Mouse (Mus musculus) layer of hippocampus, postnatal 36 days (tissue): ENCODE results near the gene Abhd14a. TPM values are rescaled to one million over a fixed set of nuclear protein-coding genes. Genes with fewer than 3 reads are reported as not detected.
"Not testable (repeated sequence)": the region's sequence is repeated elsewhere in the genome, so short reads cannot be mapped to it uniquely, and the experiment has no call there.

ENCODE experiments used
- DNase-seq, 2 experiments: peaks; one replicate each; pipeline ENCODE4 v3.0.0; 2022
- total RNA-seq, 2 experiments: library from RNA; stranded (reverse); gene quantifications; 2 replicates each; pipeline ENCODE4 v1.2.3; 2021

Abhd14a gene
- 10 to 100 TPM; 38.5 to 41.0 TPM for total RNA-seq

DNA sequence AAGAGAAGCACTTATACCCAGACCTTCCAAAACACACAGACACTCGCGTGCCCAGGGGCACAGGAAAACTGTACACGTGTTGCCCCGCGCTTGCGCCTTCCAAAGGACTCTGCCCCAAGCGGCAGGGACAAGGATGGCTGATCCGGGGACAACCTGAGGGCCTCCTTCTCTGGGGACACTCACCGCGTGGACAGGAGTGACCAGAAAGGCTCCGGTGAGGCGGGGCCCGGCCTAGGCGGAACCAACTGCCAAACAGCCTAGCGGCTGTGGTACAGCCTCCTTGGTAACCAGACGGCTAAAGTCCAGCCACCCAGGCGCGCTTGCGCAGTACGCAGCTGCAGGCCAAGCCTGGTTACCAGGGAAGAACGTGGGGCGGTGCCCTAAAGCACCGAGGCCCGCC, at the start of gene Abhd14a, which contains the start of gene Abhd14b:
TSS of gene Abhd14a (minus strand) at position 331 of the 400 bp plus-strand sequence.
TSS of gene Abhd14b (plus strand) at position 112 of the 400 bp plus-strand sequence.
- DNase-seq: peak; percentile 92 to 93

DNA sequence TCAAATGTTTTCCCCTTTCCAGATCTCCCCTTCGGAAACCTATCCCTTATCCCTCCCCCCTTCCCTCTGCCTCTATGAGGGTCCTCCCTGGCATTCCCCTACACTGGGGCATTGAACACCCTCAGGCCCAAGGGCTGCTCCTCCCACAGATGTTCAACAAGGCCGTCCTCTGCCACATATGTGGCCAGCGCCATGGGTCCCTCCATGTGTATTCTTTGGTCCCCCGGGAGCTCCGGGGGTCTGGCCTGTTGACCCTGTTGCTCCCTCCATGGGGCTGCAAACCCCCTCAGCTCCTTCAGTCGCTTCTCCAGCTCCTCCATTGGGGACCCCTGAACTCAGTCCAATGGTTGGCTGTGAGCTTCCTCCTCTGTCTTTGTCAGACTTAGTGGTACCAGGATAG, 40.1 kb upstream of the Abhd14a start:
- DNase-seq: not testable (repeated sequence)

DNA sequence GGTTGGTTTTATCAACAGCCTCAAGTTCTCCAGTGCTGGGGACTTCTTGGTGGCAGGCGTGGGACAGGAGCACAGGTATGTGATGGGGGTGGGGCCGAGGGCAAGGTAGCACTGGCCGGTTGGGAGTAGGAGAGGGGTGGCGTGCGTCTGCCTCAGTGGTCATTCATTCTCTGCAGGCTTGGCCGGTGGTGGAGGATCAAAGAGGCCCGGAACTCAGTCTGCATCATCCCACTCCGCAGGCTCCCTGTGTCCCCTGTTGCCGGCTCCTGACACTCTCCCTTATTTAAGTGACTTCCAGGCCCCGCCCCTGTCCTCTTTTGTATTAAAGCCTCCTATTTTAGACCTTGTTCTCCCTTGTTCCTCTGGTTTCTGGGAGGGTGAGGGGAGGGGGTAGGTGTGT, 37.6 kb upstream of the Abhd14a start:
- DNase-seq: no peak

DNA sequence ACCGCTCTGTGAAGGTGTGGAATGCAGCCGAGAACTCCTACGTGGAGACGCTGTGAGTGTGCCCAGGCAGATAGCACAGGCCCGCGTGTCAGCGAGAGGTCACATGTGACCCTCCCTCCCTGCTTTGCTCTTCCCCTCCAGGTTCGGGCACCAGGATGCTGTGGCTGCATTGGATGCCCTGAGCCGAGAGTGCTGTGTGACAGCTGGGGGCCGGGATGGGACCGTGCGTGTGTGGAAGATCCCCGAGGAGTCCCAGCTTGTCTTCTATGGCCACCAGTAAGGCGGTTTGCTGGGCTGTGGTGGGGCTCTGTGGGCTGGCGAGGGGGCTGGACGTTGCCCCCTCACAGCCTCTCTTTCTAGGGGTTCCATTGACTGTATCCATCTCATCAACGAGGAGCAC, 36.1 kb upstream of the Abhd14a start:
- no peak for DNase-seq

DNA sequence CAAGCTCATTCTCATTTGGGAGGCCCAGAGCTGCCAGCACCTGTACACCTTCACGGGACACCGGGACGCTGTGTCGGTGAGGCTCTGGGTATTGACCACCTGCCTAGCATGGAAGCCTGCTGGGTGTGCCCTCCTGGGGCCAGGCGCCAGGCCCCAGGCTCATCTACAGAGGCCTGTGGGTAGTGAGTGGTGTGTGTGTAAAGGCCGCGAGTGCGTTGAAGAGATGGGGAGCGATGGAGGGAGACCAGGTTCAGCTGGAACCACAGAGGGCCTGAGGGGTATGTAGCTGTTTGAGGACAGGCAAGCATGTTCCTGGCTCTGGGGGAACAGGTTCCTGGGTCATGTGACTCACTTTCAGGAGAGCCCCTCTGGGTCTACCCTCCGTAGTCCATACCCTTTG, 35.7 kb upstream of the Abhd14a start:
- DNase-seq: no peak

DNA sequence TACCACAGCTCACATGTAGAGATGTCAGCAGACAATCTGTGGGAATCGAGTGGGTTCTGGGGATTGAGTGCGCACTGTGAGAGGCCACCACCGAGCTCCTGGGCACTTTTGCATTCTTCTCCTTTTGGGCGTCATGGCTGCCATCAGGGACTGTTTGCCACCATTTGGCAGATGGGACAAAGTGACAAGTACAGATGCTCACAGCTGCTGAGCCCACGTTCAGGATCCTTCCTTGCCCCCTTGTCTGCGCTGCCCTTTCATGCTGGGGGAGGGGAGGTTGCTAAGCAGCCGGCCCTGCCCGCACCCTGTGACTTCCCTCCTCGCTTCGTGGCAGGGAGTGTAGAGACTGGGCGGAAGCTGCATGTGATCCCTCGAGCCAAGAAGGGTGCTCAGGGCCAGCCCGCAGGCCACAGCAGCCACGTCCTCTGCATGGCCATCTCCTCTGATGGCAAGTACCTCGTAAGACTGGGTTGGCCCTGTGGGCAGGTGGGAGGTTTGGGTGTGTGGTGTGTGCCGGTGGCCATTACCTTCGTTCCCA, 35.2 kb upstream of the Abhd14a start:
- no peak for DNase-seq

DNA sequence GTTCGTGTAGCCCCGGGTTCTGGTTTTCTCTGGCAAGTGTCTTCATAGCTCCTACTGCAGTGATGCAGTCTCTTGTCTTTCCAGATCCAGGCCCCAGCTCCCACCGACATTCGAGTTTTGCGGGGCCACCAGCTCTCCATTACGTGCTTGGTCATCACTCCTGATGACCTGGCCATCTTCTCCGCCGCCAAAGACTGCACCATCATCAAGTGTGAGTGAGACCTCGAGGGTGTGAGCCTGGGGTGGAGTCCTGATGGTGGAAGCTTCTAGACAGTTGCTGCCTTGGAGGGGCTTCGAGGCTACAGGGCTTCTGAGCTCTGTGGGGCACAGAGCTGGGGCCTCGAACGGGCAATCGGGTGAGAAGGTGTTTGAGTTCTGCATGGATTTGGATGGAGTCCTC, 34.2 kb upstream of the Abhd14a start:
- DNase-seq: no peak

DNA sequence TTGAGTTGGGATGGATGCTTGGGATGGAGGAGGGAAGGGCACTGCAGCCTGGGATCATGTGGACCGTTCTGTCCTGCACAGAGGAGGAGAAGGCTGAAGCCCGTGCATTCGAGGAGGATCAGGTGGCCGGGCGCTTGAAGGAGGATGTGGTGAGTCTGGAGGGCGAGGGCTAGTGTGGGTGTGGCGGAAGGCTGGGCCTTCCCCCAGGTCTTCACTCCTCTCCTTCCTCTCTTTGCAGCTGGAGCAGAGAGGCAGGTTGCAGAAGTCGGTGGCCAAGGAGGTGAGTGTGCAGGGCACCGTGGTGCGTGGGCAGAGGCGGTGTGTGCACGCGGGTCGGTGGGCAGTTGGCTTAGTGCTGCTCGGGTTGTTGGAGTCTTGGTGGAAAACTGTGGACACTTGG, 33.6 kb upstream of the Abhd14a start:
- no peak for DNase-seq

DNA sequence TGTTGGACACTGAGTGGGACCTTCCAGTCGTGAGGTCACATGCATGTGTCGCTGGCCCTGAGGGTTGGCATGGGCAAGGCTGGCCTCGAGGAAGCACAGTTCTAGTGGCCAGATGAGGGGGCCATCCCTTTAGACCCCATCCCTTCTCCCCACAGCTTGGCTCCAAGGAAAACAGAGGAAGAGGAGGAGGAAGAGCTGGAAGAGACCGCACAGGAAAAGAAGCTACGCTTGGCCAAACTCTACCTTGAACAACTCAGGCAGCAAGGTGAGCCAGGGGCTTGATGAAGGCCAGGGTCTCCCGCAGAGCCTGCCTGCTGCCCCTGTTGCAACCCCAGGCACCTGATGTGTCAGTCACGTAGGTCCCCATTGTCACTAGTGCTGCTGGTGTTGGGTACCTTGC, 33.1 kb upstream of the Abhd14a start:
- DNase-seq: no peak

DNA sequence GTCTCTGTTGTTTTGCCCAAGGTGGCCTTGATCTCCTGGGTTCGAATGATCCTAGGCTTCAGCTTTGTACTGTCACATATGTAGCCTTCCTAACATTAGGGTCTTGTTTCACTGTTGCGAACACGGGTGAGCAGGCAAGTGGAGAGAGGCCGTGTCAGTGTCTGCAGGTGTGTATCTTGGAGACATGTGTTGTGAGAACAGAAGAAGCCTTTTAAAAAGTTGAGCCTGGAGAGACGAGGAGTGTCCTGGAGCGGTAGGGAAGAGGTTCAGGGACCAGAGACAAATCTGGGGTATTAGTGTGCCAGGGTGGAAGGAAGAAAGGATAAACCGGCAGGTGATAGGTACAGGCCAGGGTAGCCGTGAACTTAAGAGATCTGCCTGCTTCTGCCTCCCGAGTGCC, 30.6 kb upstream of the Abhd14a start:
- DNase-seq: no peak

DNA sequence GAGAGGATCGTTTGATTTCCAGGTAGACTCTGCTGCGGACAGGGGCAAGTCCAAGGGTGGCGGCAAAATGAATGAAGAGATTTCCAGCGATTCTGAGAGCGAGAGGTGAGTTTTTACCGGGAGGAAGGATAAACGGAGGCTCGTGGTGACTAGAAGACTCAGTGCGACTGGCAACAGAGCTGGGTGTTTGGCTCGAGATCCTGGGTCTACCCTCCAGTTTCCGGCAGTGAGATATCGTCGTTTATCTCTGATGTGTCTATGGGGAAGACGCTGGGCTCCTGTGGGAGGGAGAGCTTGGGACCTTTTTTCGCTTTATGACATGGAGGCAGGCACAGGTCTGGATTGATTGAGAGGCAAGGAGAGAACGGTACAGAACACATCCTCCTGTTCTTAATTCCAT, 30.2 kb upstream of the Abhd14a start:
- no peak for DNase-seq

DNA sequence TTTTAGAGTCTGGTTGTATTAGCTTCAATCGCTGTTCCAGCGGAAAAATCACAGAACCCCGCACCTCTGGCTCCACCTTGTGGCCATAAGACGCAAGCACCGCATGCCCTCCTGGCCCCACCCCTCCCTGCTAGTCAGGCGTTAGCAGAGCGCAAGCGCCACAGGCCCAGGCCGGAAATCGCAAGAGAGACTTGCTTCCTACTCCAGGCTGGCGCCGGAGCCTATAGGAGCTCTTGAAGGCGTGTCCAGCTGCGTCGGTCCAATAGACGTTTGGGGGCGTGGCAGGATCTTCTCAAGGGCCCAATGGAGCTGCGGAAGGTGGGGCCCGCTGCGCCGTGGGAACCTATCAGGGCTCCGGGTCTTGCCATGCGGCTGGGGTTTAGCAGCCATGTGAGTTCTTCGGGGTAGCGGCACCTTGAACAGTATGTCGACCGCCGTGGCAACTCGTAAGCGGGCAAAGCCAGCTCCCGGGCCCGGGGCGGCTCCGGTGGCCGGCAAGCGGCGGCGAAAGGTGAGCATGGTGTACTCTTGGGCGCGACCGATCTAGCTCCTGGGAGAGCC, 29.5 kb upstream of the Abhd14a start, which contains the start of gene Parp3:
TSS of gene Parp3 (minus strand) at position 26 of the 561 bp plus-strand sequence.
- peak; percentile 100 for DNase-seq

DNA sequence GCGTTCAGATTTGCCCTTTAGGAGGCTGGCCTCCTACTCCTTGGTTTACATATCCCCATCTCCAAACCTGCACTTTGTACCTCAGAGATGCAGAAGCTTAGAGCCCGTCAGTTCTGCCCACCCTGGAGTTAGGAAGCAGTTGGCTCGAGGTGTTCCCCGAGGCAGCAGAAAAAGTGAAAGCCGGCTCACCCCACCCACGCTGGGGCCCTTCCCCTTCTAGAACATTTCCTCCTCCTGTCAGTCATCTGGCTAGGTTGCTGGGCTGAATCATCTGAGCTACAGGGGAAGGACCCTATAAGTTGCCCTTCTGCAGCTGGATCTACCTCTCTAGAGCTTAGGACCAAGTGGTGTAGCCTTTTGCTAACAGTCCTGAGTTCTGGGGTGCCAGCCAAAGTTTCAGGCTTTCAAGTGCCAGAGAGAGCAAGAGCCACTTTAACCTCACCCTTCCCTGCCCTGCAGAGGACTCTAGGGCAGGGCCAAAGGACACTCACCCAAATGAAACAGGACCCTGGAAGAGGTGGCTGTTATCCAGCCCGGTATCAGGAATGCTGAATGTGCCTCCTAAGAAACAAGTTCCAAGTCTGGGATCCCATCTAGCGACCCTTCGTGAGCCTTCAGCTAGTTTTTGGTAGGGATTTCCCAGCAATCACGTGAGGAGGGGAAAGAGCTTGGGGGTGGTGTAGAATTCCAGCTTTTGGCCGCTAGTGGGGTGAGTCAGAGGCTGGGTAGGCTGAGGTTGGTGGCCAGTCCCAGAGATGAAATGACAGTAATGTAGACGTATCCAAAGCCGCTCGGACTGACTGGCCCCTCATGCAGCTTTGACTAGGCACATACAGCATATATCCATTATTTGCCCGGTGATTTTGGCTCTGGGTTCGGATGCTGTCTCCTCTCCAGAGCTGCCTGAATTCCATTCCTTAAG, 28.8 kb upstream of the Abhd14a start:
- DNase-seq: no peak

DNA sequence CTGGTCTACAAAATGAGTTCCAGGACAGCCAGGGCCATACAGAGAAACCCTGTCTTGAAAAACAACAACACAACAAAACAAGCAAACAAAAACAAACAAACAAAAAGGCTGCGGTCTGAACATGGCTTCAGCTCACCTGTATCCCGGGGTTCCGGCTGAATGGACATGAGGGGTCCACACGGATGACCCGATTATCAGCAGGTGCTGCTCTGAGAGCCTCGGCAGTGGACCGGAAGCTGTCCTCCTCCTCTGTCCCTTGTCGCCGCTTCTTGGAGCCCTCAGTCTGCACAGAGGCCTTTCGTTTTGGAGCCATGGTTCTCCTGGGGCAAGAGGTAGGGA, 28.2 kb upstream of the Abhd14a start, which contains the start of gene Rrp9:
TSS of gene Rrp9 (plus strand) at position 301 of the 339 bp plus-strand sequence.
- no peak for DNase-seq

DNA sequence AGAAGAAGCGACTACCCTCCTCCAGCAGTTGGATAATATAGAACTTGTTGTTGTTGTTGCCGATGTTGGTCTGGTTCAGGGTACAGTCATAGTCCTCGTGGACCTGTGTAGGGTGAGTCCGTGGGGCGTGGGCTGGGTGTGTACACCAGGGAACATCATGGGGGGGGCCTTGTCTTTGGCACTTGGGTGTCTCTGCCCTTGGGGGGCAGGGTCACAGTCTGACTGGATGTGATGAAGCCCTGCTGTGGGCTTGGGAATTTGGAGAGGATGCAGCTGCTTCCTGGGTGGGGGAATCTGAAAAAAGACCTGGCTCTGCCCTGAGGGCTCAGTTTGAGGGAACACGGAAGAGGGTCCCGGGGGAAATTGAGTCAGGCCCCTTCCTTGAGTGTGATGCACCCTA, 27.6 kb upstream of the Abhd14a start:
- peak in 1 of 2 experiments; percentile 4 for DNase-seq

DNA sequence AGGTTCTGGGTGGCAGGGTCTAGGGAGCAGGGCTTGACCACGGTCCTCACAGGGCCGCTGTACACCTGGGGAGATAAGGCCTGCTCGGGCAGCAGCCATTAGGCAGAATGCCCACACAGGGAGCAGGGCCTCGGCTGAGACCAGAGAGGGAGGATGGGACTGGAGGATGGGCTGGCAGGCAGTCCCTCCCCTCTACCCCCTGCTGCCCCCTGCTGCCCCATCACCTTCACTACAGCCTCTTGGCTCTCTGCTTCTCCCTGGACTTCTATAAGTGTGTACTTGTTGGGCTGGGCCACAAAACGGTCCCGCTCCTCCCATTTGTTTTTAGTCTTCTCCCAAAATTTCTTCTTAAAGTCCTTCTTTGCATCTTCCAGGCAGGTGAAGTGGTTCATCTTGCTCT, 27.0 kb upstream of the Abhd14a start:
- peak in 1 of 2 experiments; percentile 53 for DNase-seq

DNA sequence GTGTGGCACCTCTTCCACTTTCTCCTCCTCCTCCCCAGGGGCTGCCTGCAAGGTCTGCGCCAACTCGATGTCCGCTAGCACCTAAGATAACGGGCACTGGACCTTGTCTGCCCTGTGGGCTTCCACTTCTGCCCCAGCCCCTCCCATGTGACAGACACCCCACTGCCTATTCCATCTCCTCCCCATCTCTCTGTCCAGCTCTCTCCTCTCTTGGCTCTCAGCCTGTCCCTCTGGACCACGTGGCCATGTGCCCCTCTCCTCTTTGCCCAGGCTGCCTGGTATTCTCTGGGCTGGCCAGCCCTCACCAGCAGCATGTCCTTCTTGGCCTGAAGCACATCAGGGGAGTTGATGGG, 26.3 kb upstream of the Abhd14a start:
- DNase-seq: peak in 1 of 2 experiments; percentile 2

DNA sequence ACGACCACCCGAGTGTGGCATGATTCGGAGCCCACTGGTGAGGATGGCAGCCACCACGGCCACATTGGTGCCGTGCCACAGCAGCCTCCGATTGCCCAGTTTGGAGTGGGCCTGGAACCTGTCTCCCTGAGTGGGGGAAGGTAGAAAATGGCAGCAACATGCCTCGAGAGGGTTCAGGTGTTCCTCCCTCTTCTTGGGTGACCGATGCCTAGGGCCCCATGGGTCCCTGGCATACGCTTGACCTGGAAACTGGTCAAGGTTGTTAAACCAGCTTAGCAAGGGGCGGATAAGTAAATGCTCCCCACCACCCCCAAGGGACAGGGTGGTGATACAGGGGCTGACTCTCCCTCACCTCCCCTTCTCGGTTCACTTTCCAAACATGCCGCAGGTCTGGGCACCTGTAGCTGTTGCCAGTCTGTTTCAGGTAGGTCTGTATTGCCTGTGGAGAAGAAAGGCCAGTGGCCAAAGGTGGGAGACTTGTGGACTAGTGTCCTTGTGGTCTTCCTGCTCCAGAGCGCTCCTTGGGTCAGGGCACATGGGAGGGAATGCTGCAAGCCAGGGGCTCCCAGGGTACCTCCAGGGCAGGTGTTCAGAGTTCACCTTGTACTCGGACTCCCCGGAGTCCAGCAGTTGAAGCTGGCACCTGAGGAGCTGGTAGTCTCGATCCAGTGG, 25.7 kb upstream of the Abhd14a start:
- peak in 1 of 2 experiments; percentile 5 for DNase-seq

DNA sequence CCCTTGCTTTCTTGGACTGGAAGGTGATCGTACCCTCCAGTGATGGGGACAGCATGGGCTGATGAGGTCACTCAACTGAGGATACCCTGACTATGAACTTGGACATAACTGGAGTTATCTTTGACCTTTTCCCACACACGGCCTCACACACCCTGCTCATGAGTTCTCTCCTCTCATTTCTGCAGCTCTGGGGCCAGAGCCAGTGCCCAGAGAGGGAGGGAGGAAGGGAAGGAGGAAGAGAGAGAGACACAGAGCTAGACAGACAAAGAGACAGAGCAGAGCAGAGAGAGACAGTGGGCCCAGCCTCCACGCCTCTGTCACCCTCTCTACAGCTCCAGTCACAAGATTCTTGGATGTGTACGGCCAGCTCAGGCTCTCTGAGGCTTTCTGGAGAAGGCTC, 24.8 kb upstream of the Abhd14a start:
- peak in 1 of 2 experiments; percentile 3 for DNase-seq

DNA sequence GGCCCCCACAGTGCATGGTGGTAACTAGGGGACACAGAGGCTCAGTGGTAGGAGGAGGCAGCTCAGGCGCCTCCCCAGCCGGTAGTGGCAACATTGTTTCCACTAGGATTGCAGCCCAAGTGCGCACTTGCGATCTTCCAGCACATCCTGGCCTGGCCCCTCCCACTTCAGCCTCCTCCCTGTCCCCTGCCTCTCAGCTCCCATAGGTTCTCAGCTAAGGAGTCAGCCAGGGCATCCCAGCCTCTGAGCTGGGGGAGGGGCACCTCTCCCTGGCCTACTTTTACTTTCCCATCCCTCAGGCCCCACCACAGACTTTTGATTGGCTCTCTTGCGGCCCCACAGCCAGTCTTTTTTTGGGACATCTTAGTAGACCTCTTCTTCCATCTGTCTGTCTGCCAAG, 24.4 kb upstream of the Abhd14a start:
- peak in 1 of 2 experiments; percentile 20 for DNase-seq

DNA sequence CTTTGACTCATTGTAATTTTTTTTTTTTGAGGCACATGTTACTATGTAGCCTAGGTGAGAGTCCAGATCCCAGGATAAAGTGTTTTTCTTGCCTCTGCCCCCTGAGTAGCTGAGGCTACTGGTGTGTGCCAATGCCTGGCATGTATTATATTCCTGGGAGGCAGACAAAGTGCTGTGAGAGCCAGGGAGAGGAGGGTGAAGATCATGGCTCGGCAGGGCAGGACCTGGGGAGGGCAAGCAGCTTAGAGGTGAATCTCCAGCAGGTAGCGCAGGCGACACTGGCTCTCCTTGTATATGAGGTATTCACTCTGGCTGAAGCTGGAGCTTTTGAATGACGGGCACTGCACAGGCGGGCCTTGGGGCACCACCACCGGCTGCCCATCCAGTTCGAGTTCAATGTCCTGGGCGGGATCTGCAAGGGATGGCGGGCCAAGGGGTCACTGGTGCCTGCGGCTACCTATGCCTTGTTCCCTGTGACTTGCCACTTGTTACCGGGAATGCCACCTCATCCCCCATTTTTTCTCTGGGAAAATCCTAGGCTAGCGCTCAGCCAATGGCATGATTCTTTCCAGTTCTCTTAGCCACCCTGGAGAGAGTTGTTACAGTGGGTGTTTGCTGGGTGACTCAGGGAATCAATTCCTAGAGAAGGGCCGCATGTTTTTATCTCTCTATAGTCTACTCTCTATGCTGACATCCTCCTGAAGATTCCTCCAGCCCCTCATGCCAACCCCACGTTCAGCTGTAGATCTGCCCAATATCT, 23.7 kb upstream of the Abhd14a start:
- DNase-seq: peak; percentile 0 to 1

DNA sequence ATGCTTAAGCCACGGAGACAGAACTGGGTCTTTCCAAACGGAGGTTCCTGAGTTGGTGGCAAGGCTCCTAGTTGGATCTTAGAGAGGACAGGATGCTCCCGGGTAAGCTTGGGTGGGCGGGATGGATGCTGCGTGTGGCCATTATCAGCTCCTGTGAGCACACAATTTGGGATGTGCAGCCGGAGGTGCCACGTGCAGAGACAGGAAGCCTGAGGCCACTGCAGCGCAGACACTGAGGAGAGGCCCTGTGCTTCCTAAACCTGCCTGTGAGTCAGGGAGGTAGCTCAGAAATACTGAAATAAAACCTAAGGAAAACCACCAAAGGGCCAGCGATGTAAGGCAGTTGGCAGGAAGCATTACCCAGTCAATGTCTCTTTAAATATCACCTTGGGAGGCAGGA, 22.3 kb upstream of the Abhd14a start:
- no peak for DNase-seq
